Mouse (Mus musculus) kidney, adult 8-10 months (tissue): ENCODE measurements around the gene Hmgn2.
A peak's percentile ranks its signal among the peaks of the same experiment; 100 is the strongest.

Experiments used
- DNase-seq, 2 experiments: peaks; one replicate each; pipeline ENCODE4 v3.0.0; 2022

Gene Hmgn2

GRCm38 (mm10) chr4:133971741-133972140, 3.3 kb upstream of the Hmgn2 start:
- DNase-seq, result no peak

GRCm38 (mm10) chr4:133970876-133971275, 2.4 kb upstream of the Hmgn2 start:
- no peak for DNase-seq

- no peak for DNase-seq
Observed at GRCm38 (mm10) chr4:133970196-133970595, 1.7 kb upstream of the Hmgn2 start.

GRCm38 (mm10) chr4:133969114-133969770, 792 bp upstream of the Hmgn2 start:
- no peak for DNase-seq

- peak; percentile 88 for DNase-seq
Observed at GRCm38 (mm10) chr4:133967866-133968149, 642 bp downstream of the Hmgn2 start.

GRCm38 (mm10) chr4:133967138-133967865, 1.1 kb downstream of the Hmgn2 start:
- peak; percentile 97 for DNase-seq

- DNase-seq, result no peak
Observed at GRCm38 (mm10) chr4:133966271-133966940, 2.0 kb downstream of the Hmgn2 start.

GRCm38 (mm10) chr4:133962566-133962965, 5.9 kb downstream of the Hmgn2 start:
- no peak for DNase-seq

GRCm38 (mm10) chr4:133958884-133959283, 9.6 kb downstream of the Hmgn2 start:
- no peak for DNase-seq

- DNase-seq, result no peak
Observed at GRCm38 (mm10) chr4:133956358-133956757, 12.1 kb downstream of the Hmgn2 start.

GRCm38 (mm10) chr4:133946736-133947135, 21.7 kb downstream of the Hmgn2 start:
- DNase-seq, result no peak

- DNase-seq, result peak in 1 of 2 experiments; percentile 20
Observed at GRCm38 (mm10) chr4:133943791-133944190, 24.7 kb downstream of the Hmgn2 start.

GRCm38 (mm10) chr4:133942679-133943078, 25.8 kb downstream of the Hmgn2 start:
- DNase-seq, result no peak

- DNase-seq, result no peak
Observed at GRCm38 (mm10) chr4:133941576-133941975, 26.9 kb downstream of the Hmgn2 start.

GRCm38 (mm10) chr4:133940386-133941260, 27.8 kb downstream of the Hmgn2 start:
- no peak for DNase-seq

- DNase-seq, result no peak
Observed at GRCm38 (mm10) chr4:133938077-133938476, 30.4 kb downstream of the Hmgn2 start.

GRCm38 (mm10) chr4:133931785-133932184, 36.7 kb downstream of the Hmgn2 start:
- peak; percentile 40 to 68 for DNase-seq

- DNase-seq, result no peak
Observed at GRCm38 (mm10) chr4:133931349-133931748, 37.1 kb downstream of the Hmgn2 start.

GRCm38 (mm10) chr4:133929278-133929670, 39.2 kb downstream of the Hmgn2 start:
- DNase-seq, result peak; percentile 38 to 58

GRCm38 (mm10) chr4:133928576-133929277, 39.7 kb downstream of the Hmgn2 start:
- DNase-seq, result no peak

- DNase-seq, result no peak
Observed at GRCm38 (mm10) chr4:133925204-133925603, 43.2 kb downstream of the Hmgn2 start.

- no peak for DNase-seq
Observed at GRCm38 (mm10) chr4:133923743-133924142, 44.7 kb downstream of the Hmgn2 start.
